Mouse (Mus musculus): ENCODE measurements around the gene Unc5a.

DNA sequence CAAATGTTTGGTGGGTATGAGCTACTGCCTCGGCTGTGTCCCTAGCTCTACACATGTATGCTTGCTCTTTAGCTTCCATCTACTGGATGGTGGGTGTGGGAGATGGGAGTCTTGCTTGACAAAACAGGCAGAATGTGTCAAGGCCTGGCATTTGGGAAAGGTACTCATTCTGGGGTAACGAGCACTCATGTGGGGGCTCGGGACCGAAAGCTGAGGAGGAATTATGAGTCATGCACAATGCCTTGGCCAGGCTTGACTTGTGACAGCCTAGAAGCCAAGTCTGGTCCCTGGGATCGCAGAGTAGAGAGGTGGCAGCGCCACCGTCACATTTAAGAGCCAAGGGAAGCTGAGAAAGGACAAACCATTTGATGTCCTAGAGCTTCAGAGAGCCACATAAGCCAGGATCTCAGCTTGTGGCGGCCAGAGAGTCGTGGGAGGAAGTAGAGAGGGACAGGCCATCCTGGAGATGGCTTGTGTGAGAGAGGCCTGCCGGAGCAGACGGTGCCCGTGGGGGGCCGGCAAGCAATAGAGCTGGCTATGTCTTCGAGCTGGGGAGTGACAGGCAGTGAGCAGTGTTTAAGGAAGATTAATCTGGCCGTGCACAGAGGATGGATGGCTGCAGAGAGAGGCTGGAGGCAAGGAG is 10.0 kb downstream of the Unc5a start:
- no peak for TF ChIP-seq ZC3H11A (IDR thresholded peaks at IDR 0.05; ENCODE audit: borderline replicate concordance, low read depth, low read length)
- no peak for TF ChIP-seq HCFC1 (IDR thresholded peaks at IDR 0.05; ENCODE audit: borderline replicate concordance, insufficient read depth, low read length)
- TF ChIP-seq MAFK (IDR thresholded peaks at IDR 0.05; ENCODE audit: insufficient read depth, low read depth, low read length): no peak
- no peak for TF ChIP-seq ZNF384 (IDR thresholded peaks at IDR 0.05; ENCODE audit: low read depth, low read length)
